Mouse (Mus musculus): Measurements from ENCODE around the gene Lrrc55.

- no peak for TF ChIP-seq CTCF (IDR thresholded peaks at IDR 0.05; ENCODE audit: control insufficient read depth, insufficient read depth, low read length)
- no peak for TF ChIP-seq POLR2A (IDR thresholded peaks at IDR 0.05; ENCODE audit: borderline replicate concordance, control insufficient read depth, low read depth, low read length)
These were observed 46.6 kb downstream of the Lrrc55 start for GRCm38 (mm10) chr2:85150373-85150772.

Data from bone marrow, adult 2 months (tissue).